Mouse (Mus musculus) MEL (cell line): ENCODE measurements at regions not wholly inside any gene's neighbourhood (a gene's known extent, or its start where the extent isn't known, plus 50 kb on each side); places are given as distances from the start of the nearest gene placed in this dataset.

Experiments used
- DNase-seq: peaks from one replicate; pipeline ENCODE4 v3.0.0; 2011; ENCODE audit warnings: low read depth, low spot score
- H3K27ac ChIP-seq: 2 replicates; pipeline ENCODE4 v1.5.1; 2012; ENCODE audit warnings: low read depth, mild to moderate bottlenecking, control low read depth, low read length, moderate library complexity; ENCODE audit not compliant: control insufficient read depth
- H3K27me3 ChIP-seq, 2 experiments: fragments of 150-350 bp in 1 of 2; sonication (generic) in 1 of 2; 2 replicates each; pipeline ENCODE4 v1.6.1; 2012; ENCODE audit warnings: low read length in 2 of 2, mild to moderate bottlenecking in 2 of 2, improper control_type of control experiment in 1 of 2, moderate library complexity in 1 of 2; ENCODE audit not compliant: insufficient read depth in 2 of 2, control insufficient read depth in 1 of 2
- H3K36me3 ChIP-seq, 2 experiments: 2 replicates each; pipeline ENCODE4 v1.6.1; 2012 to 2014; ENCODE audit warnings: low read length in 2 of 2, improper control_type of control experiment in 1 of 2, inconsistent platforms in 1 of 2, mild to moderate bottlenecking in 1 of 2; ENCODE audit not compliant: insufficient read depth in 2 of 2, control insufficient read depth in 1 of 2
- H3K4me1 ChIP-seq, 2 experiments: fragments of 150-350 bp in 1 of 2; sonication (generic) in 1 of 2; 2 replicates each; pipeline ENCODE4 v1.6.1; 2012; ENCODE audit warnings: low read length in 2 of 2, improper control_type of control experiment in 1 of 2, mild to moderate bottlenecking in 1 of 2; ENCODE audit not compliant: insufficient read depth in 2 of 2, control insufficient read depth in 1 of 2
- H3K4me3 ChIP-seq, 2 experiments: fragments of 150-350 bp in 1 of 2; sonication (generic) in 1 of 2; 2 replicates each; pipeline ENCODE4 v1.5.1; 2012; ENCODE audit warnings: low read depth in 2 of 2, low read length in 2 of 2, mild to moderate bottlenecking in 2 of 2, moderate library complexity in 2 of 2, control low read depth in 1 of 2, improper control_type of control experiment in 1 of 2; ENCODE audit not compliant: control insufficient read depth in 1 of 2, insufficient read depth in 1 of 2
- H3K79me2 ChIP-seq: 2 replicates; pipeline ENCODE4 v1.6.1; 2012; ENCODE audit warnings: mild to moderate bottlenecking, low read length, moderate library complexity; ENCODE audit not compliant: control insufficient read depth, poor library complexity, insufficient read depth
- H3K9ac ChIP-seq: 2 replicates; pipeline ENCODE4 v1.6.1; 2012; ENCODE audit warnings: low read depth, mild to moderate bottlenecking, control low read depth, low read length, moderate library complexity; ENCODE audit not compliant: control insufficient read depth, poor library complexity, severe bottlenecking
- H3K9me3 ChIP-seq: fragments of 150-350 bp; sonication (generic); replicated peaks from 2 replicates; pipeline ENCODE4 v1.6.1; 2012; ENCODE audit warnings: mild to moderate bottlenecking, low read length, improper control_type of control experiment, moderate library complexity; ENCODE audit not compliant: insufficient read depth
- CHD1 ChIP-seq: IDR thresholded peaks from 2 replicates; pipeline ENCODE4 v1.6.1; 2012; ENCODE audit warnings: low read depth, mild to moderate bottlenecking, inconsistent platforms, low read length, improper control_type of control experiment
- CHD2 ChIP-seq: IDR thresholded peaks from 2 replicates; pipeline ENCODE4 v1.6.1; 2011; ENCODE audit warnings: low read length, improper control_type of control experiment
- ELF1 ChIP-seq: IDR thresholded peaks from 2 replicates; pipeline ENCODE4 v1.6.1; 2014; ENCODE audit warnings: low read depth, mild to moderate bottlenecking, inconsistent platforms, low read length, improper control_type of control experiment, moderate library complexity
- GATA1 ChIP-seq: IDR thresholded peaks from 2 replicates; pipeline ENCODE4 v1.6.1; 2011; ENCODE audit warnings: low read depth, low read length, improper control_type of control experiment
- HCFC1 ChIP-seq: IDR thresholded peaks from 2 replicates; pipeline ENCODE4 v1.6.1; 2012; ENCODE audit warnings: low read depth, mild to moderate bottlenecking, inconsistent platforms, low read length, improper control_type of control experiment, moderate library complexity
- JUND ChIP-seq: IDR thresholded peaks from 2 replicates; pipeline ENCODE4 v1.6.1; 2011; ENCODE audit warnings: low read depth, mild to moderate bottlenecking, improper control_type of control experiment, low read length
- MAFK ChIP-seq: IDR thresholded peaks from 2 replicates; pipeline ENCODE4 v1.6.1; 2011; ENCODE audit warnings: low read depth, mild to moderate bottlenecking, low read length, improper control_type of control experiment, borderline replicate concordance
- MAX ChIP-seq: IDR thresholded peaks from 2 replicates; pipeline ENCODE4 v1.6.1; 2011; ENCODE audit warnings: low read length, improper control_type of control experiment
- MXI1 ChIP-seq: IDR thresholded peaks from 2 replicates; pipeline ENCODE4 v1.6.1; 2011; ENCODE audit warnings: mild to moderate bottlenecking, low read depth, low read length, improper control_type of control experiment
- MYC ChIP-seq: IDR thresholded peaks from 2 replicates; pipeline ENCODE4 v1.6.1; 2011; ENCODE audit warnings: low read depth, mild to moderate bottlenecking, low read length, improper control_type of control experiment, moderate library complexity
- NELFE ChIP-seq: IDR thresholded peaks from 2 replicates; pipeline ENCODE4 v1.6.1; 2011; ENCODE audit warnings: low read depth, low read length, improper control_type of control experiment
- NRF1 ChIP-seq: IDR thresholded peaks from 2 replicates; pipeline ENCODE4 v1.6.1; 2014; ENCODE audit warnings: low read depth, mild to moderate bottlenecking, inconsistent platforms, low read length, improper control_type of control experiment, moderate library complexity; ENCODE audit not compliant: poor library complexity, insufficient read depth, severe bottlenecking
- POLR2AphosphoS2 ChIP-seq: IDR thresholded peaks from 2 replicates; pipeline ENCODE4 v1.6.1; 2011; ENCODE audit warnings: low read length, improper control_type of control experiment
- POLR2AphosphoS5 ChIP-seq: IDR thresholded peaks from 2 replicates; pipeline ENCODE4 v1.6.1; 2012; ENCODE audit warnings: low read depth, borderline replicate concordance, mild to moderate bottlenecking, inconsistent platforms, low read length, moderate library complexity, mixed read lengths
- RAD21 ChIP-seq: IDR thresholded peaks from 2 replicates; pipeline ENCODE4 v1.6.1; 2011; ENCODE audit warnings: mild to moderate bottlenecking, low read depth, low read length, improper control_type of control experiment
- SMC3 ChIP-seq: IDR thresholded peaks from 2 replicates; pipeline ENCODE4 v1.6.1; 2011; ENCODE audit warnings: low read depth, low read length, improper control_type of control experiment
- UBTF ChIP-seq: IDR thresholded peaks from 2 replicates; pipeline ENCODE4 v1.6.1; 2012; ENCODE audit warnings: low read depth, mild to moderate bottlenecking, inconsistent platforms, low read length, improper control_type of control experiment, moderate library complexity, borderline replicate concordance; ENCODE audit not compliant: insufficient read depth
- USF1 ChIP-seq: IDR thresholded peaks from 2 replicates; pipeline ENCODE4 v1.6.1; 2014; ENCODE audit warnings: low read depth, mild to moderate bottlenecking, inconsistent platforms, low read length, improper control_type of control experiment, moderate library complexity
- USF2 ChIP-seq, 2 experiments: IDR thresholded peaks; 2 replicates each; pipeline ENCODE4 v1.6.1; 2011 to 2012; ENCODE audit warnings: improper control_type of control experiment in 2 of 2, low read length in 2 of 2, borderline replicate concordance in 1 of 2, inconsistent platforms in 1 of 2, low read depth in 1 of 2, mild to moderate bottlenecking in 1 of 2; ENCODE audit not compliant: insufficient read depth in 1 of 2
- ZMIZ1 ChIP-seq: IDR thresholded peaks from 2 replicates; pipeline ENCODE4 v1.6.1; 2012; ENCODE audit warnings: low read depth, mild to moderate bottlenecking, inconsistent platforms, low read length, improper control_type of control experiment, moderate library complexity

GRCm38 (mm10) chr2:50693784-50694350 is 397.3 kb upstream of the Mmadhc start:
- H3K27me3 ChIP-seq = no peaks in the 10 kb centered on the region; a peak in 1 of 4 replicates
- peaks cover 0 to 8% of the 10 kb centered on the region in 2 experiments; a peak in 2 of 4 replicates for H3K36me3 ChIP-seq
- no peak for DNase-seq
- no peak overlapping the region for H3K9ac ChIP-seq
- peaks cover 0 to 2% of the 10 kb centered on the region in 2 experiments; a peak in 1 of 4 replicates for H3K4me1 ChIP-seq
- H3K9me3 ChIP-seq = no peaks in the 10 kb centered on the region
- no peak overlapping the region for H3K27ac ChIP-seq
- TF ChIP-seq POLR2AphosphoS5 (no peak), NELFE (no peak), CHD1 (no peak), ELF1 (no peak), MXI1 (no peak), SMC3 (no peak), CHD2 (no peak), NRF1 (no peak), MYC (no peak), HCFC1 (no peak), UBTF (no peak), ZMIZ1 (no peak), RAD21 (no peak), USF1 (no peak), GATA1 (no peak), POLR2AphosphoS2 (no peak), JUND (no peak), USF2 (IDR thresholded peaks at IDR 0.05; ENCODE audit: borderline replicate concordance in 1 of 2, insufficient read depth in 1 of 2, low read depth in 1 of 2, low read length in 2 of 2) (no peak), MAFK (no peak), MAX (no peak)
- H3K79me2 ChIP-seq = no peaks in the 10 kb centered on the region
- H3K4me3 ChIP-seq = no peak overlapping the region
